Mouse (Mus musculus) neural tube, embryonic 14.5 days (tissue): ENCODE measurements around the gene Pik3c2g. TPM values are rescaled to one million over a fixed set of nuclear protein-coding genes. Genes with fewer than 3 reads are reported as not detected.

Experiments
- ATAC-seq: fragments of 200-750 bp; cut with Nextera tagmentation; 2 replicates; pipeline ENCODE4 v1.8.0; 2017; ENCODE audit warnings: low read depth, mild to moderate bottlenecking, moderate TSS enrichment, moderate library complexity
- H3K27ac ChIP-seq: fragments of 300-500 bp; sonication (generic); 2 replicates; pipeline ENCODE4 v1.5.1; 2014; ENCODE audit warnings: low read depth, mild to moderate bottlenecking, control low read depth, low read length, moderate library complexity, mixed read lengths
- H3K27me3 ChIP-seq: fragments of 300-500 bp; sonication (generic); 2 replicates; pipeline ENCODE4 v1.6.1; 2014; ENCODE audit warnings: low read length; ENCODE audit not compliant: control insufficient read depth, insufficient read depth
- H3K36me3 ChIP-seq: fragments of 300-500 bp; sonication (generic); 2 replicates; pipeline ENCODE4 v1.6.1; 2014; ENCODE audit warnings: low read length, mixed read lengths; ENCODE audit not compliant: control insufficient read depth, insufficient read depth
- H3K4me1 ChIP-seq: fragments of 300-500 bp; sonication (generic); 2 replicates; pipeline ENCODE4 v1.6.1; 2014; ENCODE audit warnings: low read length; ENCODE audit not compliant: control insufficient read depth, insufficient read depth
- H3K4me2 ChIP-seq: fragments of 300-500 bp; sonication (generic); 2 replicates; pipeline ENCODE4 v1.6.1; 2014; ENCODE audit warnings: mild to moderate bottlenecking, low read depth, low read length, control low read depth
- H3K4me3 ChIP-seq: fragments of 300-500 bp; sonication (generic); 2 replicates; pipeline ENCODE4 v1.5.1; 2014; ENCODE audit warnings: low read depth, low read length, control low read depth, mixed read lengths
- H3K9ac ChIP-seq: fragments of 300-500 bp; sonication (generic); replicated peaks from 2 replicates; pipeline ENCODE4 v1.6.1; 2014; ENCODE audit warnings: low read depth, mild to moderate bottlenecking, control low read depth, low read length, mixed read lengths
- H3K9me3 ChIP-seq: fragments of 300-500 bp; sonication (generic); 2 replicates; pipeline ENCODE4 v1.6.1; 2016; ENCODE audit warnings: low read length; ENCODE audit not compliant: control insufficient read depth
- WGBS: fragments of 180-500 bp; shearing (Covaris S2); extraction: QIAGEN DNeasy Blood & Tissue Kit; methylation state at CpG from one replicate; pipeline ENCODE4 v1.1.7; 2014; 5-methylcytosine and 5-hydroxymethylcytosine counted together
- polyA plus RNA-seq: library from polyadenylated mRNA; unstranded; fragments of >200 nt; fragmentation: Nextera tagmentation; extraction: Ambion mirVana; gene quantifications from 2 replicates; pipeline ENCODE4 v1.2.1, GENCODE M21; 2014

The Pik3c2g gene
- polyA plus RNA-seq, 1 experiment from 2014 or later = 0.29 TPM

DNA sequence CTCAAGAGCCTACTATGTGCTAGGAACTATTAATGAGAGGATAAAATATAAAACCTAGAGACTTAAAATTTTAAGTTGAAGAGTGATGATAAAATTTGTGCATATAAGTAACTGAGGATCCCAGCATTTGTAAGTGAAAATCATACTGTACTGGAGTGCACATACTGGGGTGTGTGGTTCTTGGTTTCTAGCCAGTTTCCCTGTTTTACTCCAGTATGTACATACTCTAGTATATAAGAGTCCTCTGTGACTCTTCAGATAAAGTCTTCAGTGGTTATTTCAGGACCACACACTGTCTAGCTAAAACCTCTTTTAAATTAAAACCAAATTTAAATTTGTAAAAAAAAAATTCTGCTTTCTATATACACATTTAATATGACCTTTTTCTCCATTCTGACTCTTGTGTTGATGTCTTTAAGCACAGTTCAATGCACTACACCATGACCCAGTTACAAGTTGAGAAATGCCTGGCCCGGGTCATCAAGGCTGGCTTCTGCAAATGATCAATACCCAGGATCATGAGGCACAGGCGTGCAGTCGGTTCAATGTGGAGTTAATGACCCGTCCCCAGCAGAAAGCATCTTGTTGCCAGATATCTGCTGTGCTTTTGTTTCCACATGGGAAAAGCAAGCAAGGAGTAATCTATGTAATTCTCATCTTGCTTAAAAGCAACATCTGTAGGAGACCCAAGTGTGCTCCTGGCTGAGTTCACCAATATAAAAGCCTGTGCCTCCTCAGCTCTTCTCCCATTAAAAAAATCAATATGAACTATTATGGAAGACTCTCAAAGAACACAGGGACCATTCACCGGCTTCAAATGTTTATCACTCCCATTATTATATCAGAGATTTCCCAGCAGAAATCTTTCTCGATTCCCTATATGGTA lies 290.7 kb downstream of the Pik3c2g start:
- peak; percentile 44; the same call in 1 of the 2 replicates for ATAC-seq
- Histone ChIP-seq H3K27me3 (no peaks in the 10 kb centered on the region), H3K4me1 (no peaks in the 10 kb centered on the region), H3K9me3 (no peaks in the 10 kb centered on the region), H3K27ac (no peak overlapping the region), H3K36me3 (no peaks in the 10 kb centered on the region), H3K4me2 (no peak overlapping the region), H3K9ac (no peak overlapping the region), H3K4me3 (no peak overlapping the region)
- 47% methylated on average over 6 of the region's 6 CpGs for WGBS

DNA sequence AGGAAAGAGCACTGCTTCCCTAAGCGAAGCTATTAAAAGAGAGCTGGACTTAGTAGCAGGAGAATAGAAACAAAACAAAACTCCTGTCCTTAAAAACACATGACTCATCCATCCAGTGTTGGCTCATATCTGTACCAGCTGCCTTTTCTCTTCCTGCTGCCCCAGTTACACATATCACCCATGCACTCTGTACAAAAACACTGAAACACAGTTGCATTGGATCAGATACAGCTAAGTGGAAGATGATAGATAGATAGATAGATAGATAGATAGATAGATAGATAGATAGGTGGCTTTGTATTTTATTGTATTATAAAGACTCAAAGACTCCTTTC lies 291.3 kb downstream of the Pik3c2g start:
- H3K9ac ChIP-seq = no peak overlapping the region
- peak; percentile 14; the same call in 1 of the 2 replicates for ATAC-seq
- H3K4me1 ChIP-seq = no peaks in the 10 kb centered on the region
- H3K27ac ChIP-seq = no peak overlapping the region
- no peak overlapping the region for H3K4me3 ChIP-seq
- no peaks in the 10 kb centered on the region for H3K27me3 ChIP-seq
- H3K4me2 ChIP-seq = no peak overlapping the region
- H3K9me3 ChIP-seq = no peaks in the 10 kb centered on the region
- WGBS = 65% methylated on average over 1 of the region's 1 CpGs
- H3K36me3 ChIP-seq = no peaks in the 10 kb centered on the region

DNA sequence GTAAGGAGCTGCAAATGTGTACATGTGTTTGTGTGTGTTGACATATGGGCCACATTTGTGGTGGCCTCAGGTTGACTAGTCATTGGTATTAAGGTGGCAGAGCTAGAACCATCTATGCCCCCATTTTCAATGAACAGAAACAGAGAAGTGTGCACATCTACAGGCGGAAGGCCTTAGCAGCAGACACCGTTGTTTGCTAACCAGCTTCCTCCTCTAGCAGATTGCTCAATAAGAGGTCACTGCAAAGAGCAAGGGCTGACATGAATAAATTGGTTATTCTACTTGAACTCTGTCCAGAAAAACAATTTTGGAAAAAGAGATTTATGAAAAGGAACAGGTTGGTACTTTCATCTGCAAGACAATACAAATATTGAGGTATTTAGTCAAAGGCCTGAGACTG lies 295.1 kb downstream of the Pik3c2g start:
- no peak overlapping the region for H3K9ac ChIP-seq
- no peak overlapping the region for H3K27ac ChIP-seq
- H3K36me3 ChIP-seq = no peaks in the 10 kb centered on the region
- WGBS = 90% methylated on average over 2 of the region's 2 CpGs
- no peaks in the 10 kb centered on the region for H3K9me3 ChIP-seq
- H3K4me2 ChIP-seq = no peak overlapping the region
- H3K4me3 ChIP-seq = no peak overlapping the region
- ATAC-seq = no peak
- H3K4me1 ChIP-seq = no peaks in the 10 kb centered on the region
- no peaks in the 10 kb centered on the region for H3K27me3 ChIP-seq

DNA sequence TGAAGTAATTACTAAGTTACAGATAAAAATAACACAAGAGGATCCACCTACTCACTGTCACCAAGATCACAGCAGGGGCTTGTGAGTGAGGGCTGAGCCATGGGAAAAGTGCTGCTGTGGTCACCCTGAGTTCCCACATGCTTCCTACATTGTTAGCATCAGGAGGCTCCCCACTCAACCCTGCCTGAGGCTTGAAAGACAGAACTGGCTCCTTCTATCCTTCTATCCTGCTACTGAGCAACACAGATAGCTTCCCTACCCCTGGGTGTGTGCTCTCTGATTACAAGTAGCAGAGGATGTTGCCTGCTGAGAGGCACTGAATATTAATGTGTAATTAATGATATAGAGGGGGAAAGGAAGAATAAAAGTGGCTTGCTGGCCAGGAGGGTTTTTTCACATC lies 300.2 kb downstream of the Pik3c2g start:
- no peak overlapping the region for H3K9ac ChIP-seq
- no peak for ATAC-seq
- H3K27ac ChIP-seq = no peak overlapping the region
- no peak overlapping the region for H3K4me3 ChIP-seq
- H3K9me3 ChIP-seq = no peaks in the 10 kb centered on the region
- H3K4me1 ChIP-seq = no peaks in the 10 kb centered on the region
- H3K27me3 ChIP-seq = no peaks in the 10 kb centered on the region
- H3K36me3 ChIP-seq = no peaks in the 10 kb centered on the region
- no peak overlapping the region for H3K4me2 ChIP-seq

DNA sequence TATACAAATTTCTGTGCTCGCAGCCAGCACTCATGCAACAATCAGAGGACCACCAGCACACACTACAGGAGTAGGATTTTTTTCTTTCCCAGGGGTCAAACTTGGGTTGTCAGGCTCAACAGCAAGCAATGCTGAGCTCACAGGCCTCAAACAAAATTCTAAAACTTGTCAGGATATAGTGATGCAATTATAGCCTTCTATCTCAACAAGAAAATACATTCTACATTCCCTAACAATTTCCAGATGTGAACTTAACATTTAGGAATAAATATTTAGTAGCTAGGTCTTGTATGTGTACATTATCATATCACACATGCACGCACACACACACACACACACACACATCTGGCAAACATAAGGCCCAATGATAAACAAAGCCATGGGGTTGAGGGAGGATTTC lies 308.6 kb downstream of the Pik3c2g start:
- Histone ChIP-seq H3K9ac (no peak overlapping the region), H3K4me3 (no peak overlapping the region), H3K36me3 (no peaks in the 10 kb centered on the region), H3K27me3 (no peaks in the 10 kb centered on the region), H3K4me1 (no peaks in the 10 kb centered on the region), H3K4me2 (no peak overlapping the region), H3K27ac (no peak overlapping the region), H3K9me3 (no peaks in the 10 kb centered on the region)
- ATAC-seq = no peak
- 74% methylated on average over 2 of the region's 2 CpGs for WGBS

DNA sequence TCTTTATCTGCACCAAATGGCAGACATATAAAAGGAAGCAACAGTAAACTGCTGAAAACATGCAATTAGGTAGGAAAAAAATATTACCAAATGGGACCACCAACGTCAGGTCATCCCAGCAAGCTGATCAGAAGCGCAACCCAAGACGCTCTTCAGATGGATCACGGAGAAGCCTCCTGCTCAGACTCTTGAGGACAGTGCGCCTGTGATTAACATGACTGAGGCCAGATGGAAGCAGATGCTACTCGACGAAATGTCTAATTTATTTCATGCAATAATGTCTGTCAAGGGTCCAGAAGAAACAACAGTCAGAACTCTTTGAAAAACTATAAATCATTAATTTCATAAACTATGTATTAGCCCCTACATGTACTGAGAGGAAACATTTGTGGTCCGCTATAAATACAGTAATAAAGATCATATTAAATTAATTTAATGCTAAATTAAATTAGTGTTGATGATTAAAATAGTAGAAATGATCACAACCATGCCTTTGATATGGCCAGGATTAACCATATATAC lies 312.7 kb downstream of the Pik3c2g start:
- WGBS = 77% methylated on average over 8 of the region's 8 CpGs
- no peak overlapping the region for H3K4me2 ChIP-seq
- H3K4me3 ChIP-seq = no peak overlapping the region
- no peaks in the 10 kb centered on the region for H3K9me3 ChIP-seq
- no peaks in the 10 kb centered on the region for H3K27me3 ChIP-seq
- H3K36me3 ChIP-seq = no peaks in the 10 kb centered on the region
- no peak overlapping the region for H3K9ac ChIP-seq
- ATAC-seq = no peak
- H3K27ac ChIP-seq = no peak overlapping the region
- no peaks in the 10 kb centered on the region for H3K4me1 ChIP-seq

DNA sequence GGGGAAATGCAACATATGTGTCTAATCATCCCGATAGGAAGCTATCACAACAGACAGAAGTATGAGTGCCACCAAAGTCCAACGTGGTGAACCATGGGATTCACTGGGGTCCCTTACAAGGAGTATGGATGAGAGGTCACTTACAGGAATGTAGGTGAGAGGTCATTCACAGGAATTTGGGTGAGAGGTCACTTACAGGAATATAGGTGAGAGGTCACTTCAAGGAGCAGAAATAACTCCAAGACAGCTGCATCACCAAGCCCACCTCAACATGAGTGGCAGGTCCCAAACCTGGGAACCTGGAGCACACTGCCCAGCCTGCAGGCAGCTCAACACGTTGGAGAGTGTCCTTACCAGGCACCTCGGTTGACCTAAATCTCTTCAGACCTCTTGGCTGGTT lies 314.8 kb downstream of the Pik3c2g start:
- no peaks in the 10 kb centered on the region for H3K9me3 ChIP-seq
- H3K27ac ChIP-seq = no peak overlapping the region
- ATAC-seq = no peak
- no peaks in the 10 kb centered on the region for H3K36me3 ChIP-seq
- H3K4me2 ChIP-seq = no peak overlapping the region
- H3K4me1 ChIP-seq = no peaks in the 10 kb centered on the region
- H3K27me3 ChIP-seq = no peaks in the 10 kb centered on the region
- no peak overlapping the region for H3K4me3 ChIP-seq
- 80% methylated on average over 4 of the region's 4 CpGs for WGBS
- no peak overlapping the region for H3K9ac ChIP-seq

DNA sequence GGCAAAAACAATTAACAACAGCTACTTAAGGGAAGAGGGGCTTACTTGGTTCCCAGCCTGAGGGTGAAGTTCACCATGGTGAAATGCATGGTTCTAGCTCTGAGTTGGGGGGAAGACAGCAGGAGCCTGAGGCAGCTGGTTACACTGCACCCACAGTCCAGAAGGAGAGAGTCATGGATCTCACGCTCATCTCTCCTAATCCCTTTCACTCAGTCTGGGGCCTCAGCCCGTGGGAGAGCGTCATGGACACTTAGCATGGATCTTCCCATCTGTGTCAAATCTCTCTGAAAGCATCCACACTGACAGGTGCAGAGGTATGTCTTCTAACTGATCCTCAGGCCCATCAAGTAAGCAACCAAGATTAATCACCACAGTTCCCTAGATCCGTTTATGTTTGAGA lies 320.1 kb downstream of the Pik3c2g start:
- Histone ChIP-seq H3K4me3 (no peak overlapping the region), H3K4me2 (no peak overlapping the region), H3K36me3 (no peaks in the 10 kb centered on the region), H3K4me1 (peaks cover 2% of the 10 kb centered on the region; the same call in 1 of the 2 replicates), H3K9ac (no peak overlapping the region), H3K9me3 (no peaks in the 10 kb centered on the region), H3K27ac (no peak overlapping the region), H3K27me3 (no peaks in the 10 kb centered on the region)
- no peak for ATAC-seq
- 74% methylated on average over 4 of the region's 4 CpGs for WGBS

DNA sequence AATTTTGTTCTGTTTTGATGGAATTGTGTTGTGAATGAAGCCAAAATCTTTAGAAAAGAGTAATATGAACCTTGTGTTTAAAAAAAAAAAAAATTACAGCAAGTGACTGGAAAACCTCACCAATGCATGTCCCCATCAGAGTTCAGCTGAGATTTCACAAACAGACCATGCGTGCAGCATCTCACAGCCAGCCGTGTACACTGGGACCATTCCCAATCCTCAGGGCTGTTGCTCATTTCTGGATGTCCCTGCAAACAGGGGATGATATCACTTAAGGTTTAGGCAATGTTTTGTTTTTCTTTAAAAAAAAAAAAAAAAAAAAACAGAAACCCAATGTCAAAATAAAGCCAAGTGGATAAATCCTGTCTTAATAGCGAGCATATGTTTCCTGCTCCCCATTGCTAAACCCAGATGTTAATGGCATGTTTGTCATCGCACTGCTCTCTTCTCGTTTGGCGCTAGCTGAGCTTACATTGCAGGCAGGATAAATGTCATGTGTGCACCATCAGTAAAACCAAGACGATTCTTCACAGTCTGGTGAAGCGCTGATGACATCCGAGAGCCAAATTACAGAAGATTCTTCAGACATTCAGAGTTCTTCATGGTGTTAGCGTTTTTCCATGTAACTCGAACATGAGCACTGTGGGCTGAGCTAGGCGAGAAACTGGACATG lies 322.1 kb downstream of the Pik3c2g start:
- Histone ChIP-seq H3K27ac (no peak overlapping the region), H3K27me3 (no peaks in the 10 kb centered on the region), H3K4me1 (peaks cover 2% of the 10 kb centered on the region; the same call in 1 of the 2 replicates), H3K4me2 (peak overlapping the region; percentile 16; the same call in 1 of the 2 replicates), H3K36me3 (no peaks in the 10 kb centered on the region), H3K4me3 (no peak overlapping the region), H3K9ac (no peak overlapping the region), H3K9me3 (no peaks in the 10 kb centered on the region)
- 40% methylated on average over 12 of the region's 12 CpGs for WGBS
- peak; percentile 74; the same call in 1 of the 2 replicates for ATAC-seq
